In the genomic region with DNA sequence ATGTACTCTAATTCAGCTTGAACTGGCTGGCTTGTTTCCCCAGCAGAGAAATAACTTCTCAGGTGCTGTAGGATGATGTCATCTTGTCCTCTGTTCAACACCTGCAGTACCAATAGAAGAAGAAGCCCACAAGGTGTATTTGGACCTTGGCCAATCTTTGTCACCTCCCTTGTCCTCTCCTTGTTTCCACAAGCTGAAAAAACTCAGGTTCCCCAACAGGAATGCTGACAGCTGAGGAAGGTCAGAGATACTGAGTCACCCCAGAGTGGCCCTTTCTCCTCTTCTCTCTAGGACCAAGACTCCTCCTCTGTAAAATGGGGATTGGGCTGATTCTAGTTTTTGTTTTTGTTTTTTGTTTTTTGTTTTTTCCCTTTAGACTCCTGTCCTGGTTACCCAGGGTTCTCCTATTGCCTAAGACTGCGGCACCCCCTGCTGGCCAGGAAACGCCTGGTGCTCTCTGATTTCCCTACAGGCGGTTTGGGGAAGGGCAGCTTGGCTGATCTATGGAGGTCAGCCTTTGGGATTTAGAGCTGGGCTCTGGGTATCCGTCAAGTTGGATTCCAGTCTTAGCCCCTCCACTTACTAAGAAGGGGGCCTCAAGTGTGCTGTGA, we compare ENCODE assay signal across 7 mouse cellular contexts. TPM values are rescaled to one million over a fixed set of nuclear protein-coding genes. Genes with fewer than 3 reads are reported as not detected.
DNase-seq lines count a peak whose midpoint lies in the region; ATAC-seq and TF ChIP-seq lines count a peak whose summit lies in the region.

No protein-coding gene starts in this region.

- H3K36me3 ChIP-seq in intestine, embryonic 16.5 days (ENCODE audit: control insufficient read depth, insufficient read depth, low read length): no peaks in the 10 kb centered on the region
- H3K36me3 ChIP-seq in midbrain, embryonic 13.5 days: no peaks in the 10 kb centered on the region
- H3K36me3 ChIP-seq in spleen, adult 2 months (ENCODE audit: control insufficient read depth, insufficient read depth, low read length): no peaks in the 10 kb centered on the region

- H3K9ac ChIP-seq in intestine, embryonic 16.5 days (ENCODE audit: low read depth, low read length): no peak overlapping the region
- no peak overlapping the region for H3K9ac ChIP-seq in midbrain, embryonic 13.5 days (replicated peaks)

- DNase-seq in cerebellum, postnatal 14 days: peak; percentile 82 to 92
- DNase-seq in frontal cortex, postnatal 36 days (ENCODE audit: low spot score in 2 of 2): peak; percentile 70 to 85
- peak; percentile 80 to 83 for DNase-seq in left cerebral cortex, postnatal 25 days (ENCODE audit: low spot score in 2 of 2)
- peak; percentile 66 to 77 for DNase-seq in spleen, adult 2 months (ENCODE audit: low read depth in 1 of 2, low spot score in 2 of 2)

- no peak overlapping the region for H3K4me2 ChIP-seq in intestine, embryonic 16.5 days (ENCODE audit: low read depth, low read length)
- no peak overlapping the region for H3K4me2 ChIP-seq in midbrain, embryonic 13.5 days (replicated peaks)

- TF ChIP-seq CTCF in spleen, adult 2 months (IDR thresholded peaks at IDR 0.05; ENCODE audit: extremely low read depth, insufficient read depth, insufficient read length, insufficient replicate concordance): peak; percentile 99

- TF ChIP-seq POLR2A in spleen, adult 2 months (IDR thresholded peaks at IDR 0.05; ENCODE audit: low read depth, low read length): no peak

- ATAC-seq in activated CD4-positive, CD25-positive, alpha-beta regulatory T cell, adult 4 months: peak; percentile 90
- ATAC-seq in intestine, embryonic 16.5 days: peak; percentile 74
- peak; percentile 40; the same call in 1 of the 2 replicates for ATAC-seq in midbrain, embryonic 13.5 days

- H3K27ac ChIP-seq in intestine, embryonic 16.5 days (ENCODE audit: low read length): no peak overlapping the region
- H3K27ac ChIP-seq in midbrain, embryonic 13.5 days: no peak overlapping the region
- H3K27ac ChIP-seq in spleen, adult 2 months (ENCODE audit: insufficient read depth, low read length): no peak overlapping the region

- intact Hi-C loops in left cerebral cortex, postnatal 25 days (cut with DNase I): loop anchor here (1.0 to 10.0 kb wide), 4 partner anchors 82 to 459 kb away; no protein-coding TSS in a partner anchor

- H3K27me3 ChIP-seq in intestine, embryonic 16.5 days (replicated peaks; ENCODE audit: control insufficient read depth, insufficient read depth, low read length): no peaks in the 10 kb centered on the region
- H3K27me3 ChIP-seq in midbrain, embryonic 13.5 days: no peaks in the 10 kb centered on the region
- no peaks in the 10 kb centered on the region for H3K27me3 ChIP-seq in spleen, adult 2 months (ENCODE audit: control insufficient read depth, insufficient read depth, low read length)

- no peak overlapping the region for H3K4me3 ChIP-seq in intestine, embryonic 16.5 days (ENCODE audit: low read length)
- no peak overlapping the region for H3K4me3 ChIP-seq in midbrain, embryonic 13.5 days (replicated peaks)
- no peak overlapping the region for H3K4me3 ChIP-seq in spleen, adult 2 months (ENCODE audit: extremely low read depth, insufficient read depth, insufficient read length)

- no peaks in the 10 kb centered on the region for H3K4me1 ChIP-seq in intestine, embryonic 16.5 days (ENCODE audit: control insufficient read depth, insufficient read depth, low read length)
- no peaks in the 10 kb centered on the region for H3K4me1 ChIP-seq in midbrain, embryonic 13.5 days (replicated peaks)
- H3K4me1 ChIP-seq in spleen, adult 2 months (ENCODE audit: control insufficient read depth, insufficient read depth, insufficient read length): no peaks in the 10 kb centered on the region

- under 1% methylated on average over 4 of the region's 4 CpGs for WGBS in intestine, embryonic 16.5 days
- WGBS in midbrain, embryonic 13.5 days: 2% methylated on average over 4 of the region's 4 CpGs
- 4% methylated on average over 4 of the region's 4 CpGs for whole genome bisulfite sequencing in spleen, adult 2 months

- H3K9me3 ChIP-seq in intestine, embryonic 16.5 days (ENCODE audit: control insufficient read depth, low read length): no peaks in the 10 kb centered on the region
- H3K9me3 ChIP-seq in midbrain, embryonic 13.5 days: no peaks in the 10 kb centered on the region

RNA-seq across cellular contexts. Expression of a gene that starts 26.4 kb away (rescaled TPM):
- polyA plus RNA-seq in activated CD4-positive, CD25-positive, alpha-beta regulatory T cell, adult 4 months (2017; shearing (Covaris generic)): 1 to 10 TPM in 1 of 2 experiments, under 1 TPM in 1; 0.53 to 1.2 TPM
- polyA plus RNA-seq in intestine, embryonic 16.5 days (2015; fragmentation: Nextera tagmentation; extraction: Ambion mirVana): 19.1 and 20.4 TPM in 2 replicates
- 100 to 1,000 TPM; 165 to 179 TPM for total RNA-seq in left cerebral cortex, postnatal 25 days (2021)
- polyA plus RNA-seq in midbrain, embryonic 13.5 days (2015; fragmentation: Nextera tagmentation; extraction: Ambion mirVana): 133 and 140 TPM in 2 replicates
- polyA plus RNA-seq in spleen, adult 2 months (2012; rRNA removed): 129 and 155 TPM in 2 replicates

RNA-seq across cellular contexts. Expression of a gene that starts 31.7 kb away (rescaled TPM):
- polyA plus RNA-seq in activated CD4-positive, CD25-positive, alpha-beta regulatory T cell, adult 4 months (2017; shearing (Covaris generic)): 10 to 100 TPM; 40.1 to 49.5 TPM
- polyA plus RNA-seq in intestine, embryonic 16.5 days (2015; fragmentation: Nextera tagmentation; extraction: Ambion mirVana): 110 and 114 TPM in 2 replicates
- total RNA-seq in left cerebral cortex, postnatal 25 days (2021): 10 to 100 TPM in 1 of 2 experiments, 1 to 10 TPM in 1; 8.7 to 13.0 TPM
- polyA plus RNA-seq in midbrain, embryonic 13.5 days (2015; fragmentation: Nextera tagmentation; extraction: Ambion mirVana): 31.5 and 33.5 TPM in 2 replicates
- 115 and 171 TPM in 2 replicates for polyA plus RNA-seq in spleen, adult 2 months (2012; rRNA removed)

Comparison
In these comparisons a context has a peak if more than half of its experiments do, and no peak if none do; other contexts are left out.
1. ATAC-seq: peak in every context shown above with its lines; median percentile 90 in activated CD4-positive, CD25-positive, alpha-beta regulatory T cell, adult 4 months; 74 in intestine, embryonic 16.5 days; 40 in midbrain, embryonic 13.5 days.